Mouse (Mus musculus) induced T-regulatory cell, adult 2 months (primary cell): ENCODE measurements around the gene Kmt5b.
A peak's percentile ranks its signal among the peaks of the same experiment; 100 is the strongest.

Experiments used
- DNase-seq: peaks from one replicate; pipeline ENCODE4 v3.0.0-alpha.2; 2012; ENCODE audit warnings: low read depth

The Kmt5b gene

DNA sequence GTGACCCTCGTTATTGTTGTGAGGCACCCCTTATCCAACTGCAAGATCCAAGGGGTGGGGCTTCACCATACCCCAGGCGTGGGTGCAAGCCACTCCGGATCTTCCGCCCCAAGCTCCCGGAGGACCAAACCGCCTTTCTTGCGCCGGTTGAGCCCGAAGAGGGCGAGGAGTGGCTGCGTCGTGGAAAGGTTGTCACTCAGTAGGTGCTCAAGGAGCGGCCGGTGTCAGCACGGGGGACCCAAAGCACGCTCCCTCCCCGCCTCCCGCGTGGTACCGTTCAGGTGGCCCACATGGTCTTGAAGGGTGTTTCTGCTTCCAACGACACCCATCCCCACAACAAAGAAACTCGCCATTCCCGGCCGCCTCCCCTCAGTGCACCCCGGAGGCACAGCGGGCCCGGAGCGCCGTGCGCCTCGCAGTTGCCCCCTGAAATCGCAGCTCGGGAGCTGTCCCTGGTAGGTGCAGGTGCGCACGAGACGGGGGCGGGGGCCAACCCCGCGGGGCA is at the start of gene Kmt5b:
Gene Kmt5b (plus strand): TSS at position 146 of the 505 bp plus-strand sequence.
- no peak for DNase-seq

DNA sequence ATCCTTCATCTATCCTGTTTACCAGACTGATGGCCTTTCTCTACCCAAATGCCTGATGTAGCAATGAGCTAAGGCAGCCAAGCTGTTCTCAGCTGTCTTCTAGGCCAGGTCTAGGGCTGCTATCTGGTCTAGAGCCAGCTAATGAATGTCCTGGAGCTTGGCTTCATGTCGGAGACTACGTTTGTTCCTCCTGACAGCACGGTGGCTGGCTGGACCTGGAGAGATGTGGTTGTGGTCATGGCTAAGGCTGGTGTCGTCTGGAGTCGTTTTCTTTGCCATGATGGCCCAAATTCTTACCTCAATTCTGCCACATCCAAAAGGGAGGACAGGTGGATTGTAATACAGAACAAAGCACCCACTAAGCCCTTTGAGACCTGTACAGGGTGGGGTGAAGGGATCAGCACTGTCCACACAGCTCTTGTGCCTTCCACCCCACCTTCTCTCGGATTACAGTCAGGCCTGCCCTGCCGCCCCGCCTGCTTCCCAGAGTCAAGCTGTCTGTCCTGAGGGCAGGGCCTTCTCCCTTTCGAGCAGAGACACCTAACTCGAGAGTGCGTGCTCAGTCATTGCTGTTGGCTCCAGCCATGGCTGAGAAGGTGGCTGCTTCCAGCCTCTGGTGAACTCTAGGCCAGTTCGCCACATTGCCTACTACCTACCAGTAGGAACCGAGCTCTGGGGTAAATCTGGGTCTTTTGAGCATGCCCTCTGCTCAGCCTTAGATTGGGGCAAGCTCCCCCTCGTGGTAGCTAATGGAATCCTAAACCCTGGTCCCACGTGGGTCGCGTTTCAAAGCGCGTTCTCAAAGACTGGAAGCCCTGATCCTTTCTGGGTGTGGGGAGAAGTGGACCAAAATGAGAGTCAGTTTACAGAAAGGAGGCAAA is 48.5 kb upstream of the Kmt5b start:
- peak; percentile 85 for DNase-seq

DNA sequence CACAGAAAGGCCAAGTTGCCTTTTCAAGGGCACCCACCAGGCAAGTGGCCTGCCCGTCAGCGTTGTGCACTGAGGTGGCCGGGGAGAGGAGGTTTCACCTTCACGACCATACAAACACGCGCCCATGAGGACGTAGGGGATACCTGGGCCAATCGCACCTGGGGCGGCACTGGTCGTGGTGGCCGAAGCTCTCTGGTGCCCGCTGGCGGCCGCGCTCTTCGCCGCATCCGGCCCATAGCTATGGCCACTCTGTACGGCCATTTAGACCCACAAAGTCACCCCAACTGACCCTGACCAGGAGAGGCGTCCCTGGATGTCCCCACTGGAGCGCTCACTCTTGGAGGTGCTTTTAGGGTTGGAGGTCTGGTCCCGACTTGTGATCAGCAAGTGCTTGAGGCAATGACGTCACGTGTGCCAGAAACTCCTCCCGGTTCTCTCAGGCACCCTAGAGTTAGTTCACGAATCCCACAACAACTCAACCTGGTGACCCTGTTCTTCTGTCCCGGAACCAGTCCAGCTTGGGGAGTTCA is 47.8 kb upstream of the Kmt5b start:
- DNase-seq: peak; percentile 64

DNA sequence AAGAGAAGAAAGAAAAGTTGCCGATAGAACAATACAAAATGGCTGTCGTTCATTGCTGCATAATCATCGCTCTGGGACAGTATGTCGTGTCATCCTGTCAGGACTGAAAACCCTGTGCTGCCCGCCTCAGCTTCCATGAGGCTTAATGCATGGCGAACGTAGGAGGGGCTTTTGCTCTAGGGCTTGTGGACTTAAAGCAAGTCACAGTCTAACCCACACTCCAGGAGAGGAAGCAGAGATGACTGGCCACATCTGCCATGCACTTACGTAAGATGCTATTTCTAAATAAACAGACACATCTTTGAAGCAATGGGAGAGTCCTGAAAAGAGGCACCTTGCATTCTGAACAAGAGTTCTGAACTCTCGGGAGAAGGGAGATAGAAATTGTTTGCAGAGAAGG is 44.1 kb upstream of the Kmt5b start:
- DNase-seq: no peak

DNA sequence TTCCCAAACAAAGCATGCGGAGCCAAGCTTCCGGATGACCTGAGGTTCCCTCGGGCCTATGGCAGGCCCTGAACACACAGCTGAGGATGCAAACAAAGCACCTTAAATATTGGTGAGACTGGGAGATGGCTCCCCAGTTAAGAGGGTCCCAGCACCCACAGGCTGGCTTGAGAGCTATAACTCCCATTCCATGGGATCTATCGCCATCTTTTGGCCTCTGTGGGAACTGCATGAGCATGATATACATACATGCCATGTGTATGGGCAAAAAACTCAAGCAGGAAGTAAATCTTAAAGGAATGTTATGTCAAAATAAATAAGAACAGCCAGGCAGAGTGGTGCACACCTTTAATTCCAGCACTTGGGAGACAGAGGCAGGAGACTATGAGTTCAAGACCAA is 43.3 kb upstream of the Kmt5b start:
- DNase-seq: peak; percentile 80

DNA sequence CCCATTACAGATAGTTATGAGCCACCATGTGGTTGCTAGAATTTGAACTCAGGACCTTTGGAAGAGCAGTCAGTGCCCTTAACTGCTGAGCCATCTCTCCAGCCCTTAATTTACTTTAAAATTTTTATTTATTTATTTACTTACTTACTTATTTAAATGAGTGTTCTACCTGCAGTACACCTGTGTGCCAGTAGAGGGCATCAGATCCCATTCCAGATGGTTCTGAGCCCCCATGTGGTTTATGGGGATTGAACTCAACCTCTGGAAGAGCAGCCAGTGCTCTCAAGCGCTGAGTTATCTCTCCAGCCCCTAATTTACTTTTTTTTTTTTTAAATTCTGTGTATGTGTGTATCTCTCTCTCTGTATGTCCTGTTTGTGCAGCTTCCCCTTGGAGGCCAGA is 42.4 kb upstream of the Kmt5b start:
- peak; percentile 87 for DNase-seq

DNA sequence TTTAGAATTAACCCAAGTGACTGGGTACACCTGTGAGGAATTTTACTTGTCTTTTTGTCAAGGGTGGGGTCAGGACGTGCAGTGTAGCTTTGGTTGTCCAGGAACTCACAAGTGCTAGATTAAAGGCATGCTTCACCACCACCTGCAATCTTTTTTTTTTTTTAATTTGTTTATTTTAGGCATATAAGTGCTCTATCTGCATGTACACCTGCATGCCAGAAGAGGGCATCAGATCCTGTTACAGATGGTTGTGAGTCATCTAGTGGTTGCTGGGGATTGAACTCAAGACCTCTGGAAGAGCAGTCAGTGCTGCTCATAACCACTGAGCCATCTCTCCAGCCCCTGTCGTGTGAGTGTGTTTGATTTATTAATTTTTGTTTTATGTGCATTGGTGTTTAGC is 38.3 kb upstream of the Kmt5b start:
- no peak for DNase-seq

DNA sequence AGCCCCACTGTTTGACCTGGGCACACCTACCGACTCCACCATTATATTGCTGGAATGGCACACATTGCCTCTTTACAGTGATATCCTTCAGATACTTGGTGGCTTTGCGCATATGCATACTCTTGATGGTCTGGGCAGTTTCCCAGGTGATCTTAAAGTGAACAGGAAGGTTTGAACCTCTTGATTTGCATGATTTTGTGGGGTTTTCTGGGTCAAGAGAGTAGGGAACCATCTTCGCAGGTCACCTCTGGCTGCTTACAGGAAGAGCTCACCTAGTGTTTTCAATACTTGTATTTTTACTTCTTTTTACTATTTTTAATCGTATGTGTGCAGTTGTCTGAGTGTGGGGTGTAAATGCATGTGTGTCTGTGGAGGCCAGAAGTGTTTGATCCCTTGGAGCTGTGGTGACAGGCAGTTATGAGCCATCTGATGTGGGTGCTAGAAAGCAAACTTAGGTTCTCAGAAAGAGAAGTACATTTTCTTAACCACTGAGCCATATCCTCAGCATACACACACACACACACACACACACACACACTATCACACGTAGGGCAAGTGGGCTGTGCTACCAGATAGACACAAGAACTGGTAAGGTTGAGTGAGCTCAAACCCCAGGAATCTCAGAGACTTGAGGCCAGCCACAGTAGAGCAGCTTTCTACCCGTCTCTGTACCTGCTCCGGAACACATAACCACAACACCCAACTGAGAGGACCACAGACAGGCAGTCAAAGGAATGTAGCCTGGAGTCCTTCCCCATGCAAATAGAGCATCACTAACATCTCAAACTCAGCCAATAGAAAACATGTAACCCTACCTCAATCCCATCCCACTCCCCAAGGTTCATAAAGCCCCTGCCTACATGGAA is 36.2 kb upstream of the Kmt5b start:
- no peak for DNase-seq

DNA sequence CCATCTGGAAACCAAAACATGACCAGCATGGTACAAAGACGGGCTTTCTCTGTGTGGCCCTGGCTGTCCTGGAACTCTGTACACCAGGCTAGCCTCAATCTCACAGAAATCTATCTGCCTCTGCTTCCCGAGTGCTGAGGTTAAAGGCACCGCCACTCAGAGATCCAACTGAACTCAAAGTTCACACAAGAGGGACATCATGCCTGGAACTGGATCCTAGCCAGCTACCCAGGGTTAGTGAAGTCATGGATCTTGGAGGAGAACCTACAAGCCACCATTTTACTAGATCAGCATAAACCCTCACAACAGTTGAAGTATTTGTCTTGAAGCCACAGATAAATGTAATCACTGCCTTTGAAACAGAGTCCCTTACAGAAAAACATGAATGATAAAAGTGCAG is 31.2 kb upstream of the Kmt5b start:
- no peak for DNase-seq

DNA sequence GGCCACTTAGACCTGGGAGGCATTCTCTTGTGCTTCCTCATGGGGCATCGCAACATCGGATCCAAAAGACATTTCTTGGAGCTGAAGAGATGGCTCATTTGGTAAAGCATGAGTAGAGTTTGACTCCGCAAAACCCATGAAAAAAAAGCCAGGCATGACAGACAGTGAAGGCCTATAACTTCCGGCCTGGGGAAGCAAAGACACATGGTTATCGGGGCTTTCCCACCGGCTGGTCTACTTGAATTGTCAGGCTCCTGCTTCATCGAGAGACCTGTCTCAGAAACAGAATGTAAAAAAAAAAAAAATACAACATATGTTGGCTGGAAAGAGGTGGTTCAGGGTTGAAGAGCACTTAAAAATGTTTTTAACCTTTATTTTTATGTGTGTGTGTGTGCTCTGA is 27.6 kb upstream of the Kmt5b start:
- no peak for DNase-seq

DNA sequence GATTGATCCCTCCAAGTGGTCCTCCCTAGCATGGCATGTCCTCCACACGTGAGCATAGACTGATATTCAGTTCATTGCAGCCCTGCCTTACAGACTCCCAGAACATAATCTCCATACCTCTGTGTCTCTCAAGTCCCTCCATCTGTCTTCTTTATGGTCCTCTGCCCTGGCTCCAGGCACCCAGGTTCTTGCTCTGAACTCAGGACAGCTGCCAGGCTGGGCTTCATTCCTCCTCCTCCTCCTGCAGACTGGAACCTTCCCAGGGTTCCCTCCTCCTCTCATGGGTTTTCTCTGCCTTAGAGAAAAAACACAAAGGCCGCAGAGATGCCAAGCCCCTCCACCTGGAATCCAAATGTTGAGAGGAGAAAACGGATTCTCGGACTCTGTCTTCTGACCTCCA is 24.5 kb upstream of the Kmt5b start:
- no peak for DNase-seq

DNA sequence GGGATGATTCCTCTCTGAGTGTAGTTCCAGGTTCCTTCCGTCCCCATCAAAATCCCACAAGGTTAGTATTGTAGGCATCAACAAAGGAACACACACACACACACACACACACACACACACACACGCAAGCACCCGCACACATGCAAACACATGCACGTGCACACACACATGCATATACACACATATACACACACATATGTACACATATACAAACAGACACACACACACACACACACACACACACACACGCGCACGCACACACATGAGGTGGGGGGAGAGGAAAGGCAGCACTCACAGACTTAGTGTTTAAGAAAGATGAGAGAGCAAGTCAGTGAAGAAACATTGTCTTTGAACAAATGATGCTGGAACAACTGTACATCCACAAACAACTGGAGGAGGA is 23.9 kb upstream of the Kmt5b start:
- no peak for DNase-seq

DNA sequence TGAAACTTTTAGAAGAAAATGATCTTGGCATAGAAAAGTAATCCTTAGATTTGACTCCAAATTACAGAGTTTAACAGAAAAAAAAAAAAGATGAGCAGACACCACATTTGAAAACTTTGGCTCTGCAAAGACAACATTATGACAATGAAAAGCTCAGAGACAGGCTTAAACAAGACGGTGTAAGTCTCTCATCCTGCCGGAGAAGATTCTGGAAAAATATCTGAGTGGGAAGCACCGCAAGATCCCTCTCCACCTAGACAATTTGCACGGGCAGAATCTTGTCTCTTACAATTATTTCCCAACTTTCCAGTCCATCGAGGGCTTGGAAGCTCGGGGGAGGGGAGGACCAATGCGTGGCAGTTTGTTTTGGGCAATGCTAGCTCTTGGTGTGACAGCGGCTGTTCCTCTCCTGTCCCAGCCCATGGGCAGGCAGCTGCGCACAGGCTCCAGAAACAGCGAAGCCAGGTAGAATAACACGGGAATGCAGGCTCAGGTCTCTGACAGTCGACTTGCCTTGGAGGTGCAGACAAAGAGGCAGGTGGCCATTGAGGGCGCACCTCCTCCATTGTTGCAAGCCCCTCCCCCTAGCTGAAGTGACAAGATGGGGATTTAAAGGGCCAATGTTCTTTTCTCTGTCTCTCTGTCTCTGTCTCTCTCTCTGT is 23.2 kb upstream of the Kmt5b start:
- no peak for DNase-seq

DNA sequence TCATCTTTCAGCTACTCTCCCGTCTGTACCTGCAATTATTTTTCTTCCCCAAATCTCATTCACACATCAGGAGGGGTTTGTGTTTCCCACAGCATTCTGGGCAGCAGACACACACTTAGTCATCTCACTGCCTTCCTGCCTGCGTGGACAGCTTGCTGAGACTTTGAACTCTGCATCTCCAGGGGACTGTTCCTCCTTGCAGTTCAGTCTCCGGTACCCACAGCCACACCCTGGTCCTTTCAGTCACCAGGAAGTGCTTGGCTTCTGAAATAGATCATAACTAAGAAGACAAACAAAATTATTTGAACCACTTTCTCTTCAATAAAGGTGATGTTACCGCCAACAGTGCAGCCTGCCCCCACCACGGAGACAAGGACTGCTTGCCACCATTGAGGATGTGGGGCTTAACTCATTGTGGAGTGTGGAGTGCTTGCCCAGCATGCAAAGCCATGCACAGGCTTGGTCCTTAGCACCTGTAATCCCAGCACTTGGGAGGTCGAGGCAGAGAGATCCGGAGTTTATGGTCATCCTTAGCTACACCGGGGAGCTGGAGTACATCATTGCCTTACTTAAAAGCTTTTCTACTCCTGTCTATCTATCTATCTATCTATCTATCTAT is 14.5 kb upstream of the Kmt5b start:
- DNase-seq: no peak

DNA sequence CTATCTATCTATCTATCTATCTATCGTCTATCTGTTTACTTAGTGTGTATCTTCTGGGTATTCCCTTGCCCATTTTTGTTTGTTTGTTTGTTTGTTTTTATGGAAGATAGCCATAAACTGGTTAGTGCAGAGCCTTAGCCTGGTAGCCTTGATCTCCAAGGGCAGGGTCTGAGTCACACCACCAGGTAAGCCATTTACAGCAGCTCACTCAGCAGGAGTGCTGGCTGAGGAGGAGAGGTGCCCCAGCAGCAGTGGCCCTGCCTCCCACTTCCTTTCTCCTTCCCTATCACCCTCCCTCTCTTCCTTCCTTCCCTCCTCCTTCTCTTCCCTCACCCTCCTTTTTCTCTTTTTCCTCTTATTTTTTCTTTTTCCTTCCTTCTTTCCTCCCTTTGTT is 14.0 kb upstream of the Kmt5b start:
- no peak for DNase-seq

DNA sequence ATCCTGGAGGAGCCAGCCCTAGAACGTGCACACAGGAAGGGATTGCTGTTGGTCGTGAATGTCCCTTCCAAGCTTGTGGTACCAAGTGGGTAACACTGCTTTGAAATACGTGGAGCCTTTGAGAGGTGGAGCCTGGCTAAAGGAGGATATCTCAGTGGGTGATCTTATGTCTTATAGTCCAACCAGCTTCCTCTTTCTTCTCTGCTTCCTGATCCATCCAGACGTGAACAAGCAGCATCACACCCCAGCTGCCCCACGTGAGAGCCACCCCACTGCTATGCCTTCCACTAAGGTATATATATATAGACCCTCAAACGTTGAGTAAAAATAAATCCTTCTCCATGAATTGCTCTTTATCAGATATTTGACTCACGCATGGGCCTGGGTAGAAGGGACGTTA is 13.5 kb upstream of the Kmt5b start:
- no peak for DNase-seq

DNA sequence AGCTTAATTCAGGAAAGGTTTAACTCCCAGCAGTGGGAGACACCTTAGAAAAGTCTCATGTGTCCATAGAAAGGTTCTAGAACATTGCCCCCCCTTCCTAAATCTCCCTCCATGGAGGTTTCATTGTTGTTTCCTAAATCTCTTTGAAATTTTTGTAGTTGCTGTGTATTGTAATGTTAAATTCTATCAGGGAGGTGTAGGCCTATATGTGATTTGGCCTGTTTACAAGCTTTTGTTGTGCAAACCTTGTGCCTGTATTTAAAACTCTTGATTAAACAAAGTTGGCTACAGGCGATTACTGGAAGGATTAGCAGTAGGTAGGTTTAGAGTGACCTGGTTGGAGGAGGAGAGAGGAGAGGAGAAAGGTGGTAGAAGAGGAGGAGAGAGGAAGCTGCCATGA is 9.4 kb upstream of the Kmt5b start:
- DNase-seq: no peak

DNA sequence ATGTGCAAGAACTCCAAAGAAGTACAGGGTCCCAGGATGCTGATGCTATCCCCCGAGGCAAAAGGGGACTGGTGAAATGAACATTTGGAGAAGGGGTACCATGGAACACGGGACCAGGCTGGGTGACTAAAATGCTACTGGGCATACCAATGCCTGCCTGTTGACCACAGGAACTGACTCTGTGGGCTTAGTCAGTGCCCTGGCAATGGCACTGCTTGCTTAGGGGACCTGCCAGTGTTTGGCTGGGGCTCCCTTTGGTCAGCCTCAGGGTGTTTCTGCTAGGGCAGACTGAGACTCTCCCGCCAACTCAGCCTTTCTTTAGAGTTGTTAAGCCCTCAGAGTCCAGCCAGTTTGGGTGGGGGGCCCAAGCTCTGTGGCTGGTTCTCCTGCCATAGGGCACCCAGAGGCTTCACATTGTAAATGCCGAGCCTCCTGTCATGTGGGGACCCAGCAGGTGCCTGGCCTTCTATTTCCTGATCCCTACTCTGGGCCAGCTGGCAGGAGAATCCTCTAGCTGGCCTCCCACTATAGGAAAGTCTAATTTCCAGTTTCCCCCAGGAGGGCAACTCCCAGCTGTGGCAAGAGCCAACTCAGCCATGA is 1.9 kb upstream of the Kmt5b start:
- no peak for DNase-seq

DNA sequence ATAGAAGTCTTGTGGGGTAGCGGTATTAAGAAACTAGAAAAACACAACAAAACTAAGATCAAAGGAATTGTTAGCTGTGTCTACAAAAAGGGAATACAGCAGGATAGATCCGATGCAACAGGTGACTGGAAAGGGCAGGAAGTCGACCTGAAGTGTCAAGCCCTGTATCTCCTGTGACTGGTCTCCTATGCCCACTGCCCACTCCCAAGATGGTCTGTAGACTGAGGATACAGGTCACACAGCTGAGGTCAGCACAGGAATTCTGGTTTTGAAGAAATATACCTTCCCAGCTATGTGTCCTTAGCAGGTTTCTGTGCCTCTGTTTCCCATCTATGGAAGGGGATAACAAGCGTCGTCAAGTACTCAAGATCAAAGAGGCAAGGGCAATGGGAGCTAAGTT is 843 bp upstream of the Kmt5b start:
- no peak for DNase-seq

DNA sequence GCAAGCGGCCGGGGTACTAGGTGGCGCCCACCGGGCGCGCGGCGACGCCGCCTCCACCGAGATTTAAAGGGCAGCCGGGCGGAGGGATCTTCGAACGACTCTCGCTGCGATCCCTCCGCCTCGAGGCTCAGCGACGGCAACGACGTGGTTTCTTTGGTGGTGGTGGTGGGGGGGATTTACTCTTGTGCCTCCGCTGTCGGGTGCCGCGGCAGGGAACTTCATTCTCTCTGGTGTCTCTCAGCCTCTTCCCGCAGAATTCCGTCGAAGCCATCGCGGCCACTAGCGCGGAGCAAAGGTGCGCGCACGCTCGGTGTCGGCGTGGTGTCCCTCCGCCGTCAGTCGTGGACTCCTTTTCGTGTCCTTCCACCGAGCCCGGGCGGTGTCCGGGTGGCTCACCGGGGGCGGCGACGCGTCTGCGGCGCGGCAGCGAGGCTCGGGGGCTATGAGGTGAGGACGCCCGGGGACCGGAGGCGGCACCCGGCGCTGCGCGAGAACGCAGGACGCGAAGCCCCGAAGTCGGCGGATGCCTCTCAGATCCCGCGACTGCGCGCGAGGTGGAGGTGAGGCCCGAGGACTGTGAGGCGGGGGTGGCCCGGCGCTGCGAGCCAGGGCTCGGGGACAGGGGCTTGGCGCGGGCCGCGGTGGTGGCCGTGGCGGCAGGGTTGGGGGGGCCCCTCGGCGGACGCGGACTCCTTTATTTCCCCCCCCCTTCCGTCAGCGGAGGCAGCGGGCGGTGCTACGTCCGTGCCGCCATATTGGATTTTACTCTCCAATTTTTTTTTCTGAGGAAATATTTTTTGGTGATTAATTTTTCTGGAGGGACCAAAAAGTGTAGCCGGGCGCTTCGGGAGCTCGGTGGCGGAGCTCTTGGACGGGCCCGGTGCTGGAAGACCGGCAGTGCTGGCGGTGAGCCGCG is 818 bp downstream of the Kmt5b start:
- DNase-seq: peak; percentile 94
